In genomic region chr7:19952320-19952986, GRCm38 (mm10) we compare ENCODE assay signal across 14 mouse cellular contexts. TPM values are rescaled to one million over a fixed set of nuclear protein-coding genes. Genes with fewer than 3 reads are reported as not detected.
A peak's percentile ranks its signal among the peaks of the same experiment; 100 is the strongest.
DNase-seq lines count a peak whose midpoint lies in the region; ATAC-seq lines count a peak whose summit lies in the region.
"Had no signal": no experiment of that assay in that cellular context is flagged by ENCODE, and none has a peak within 500 bp of the region (broad histone marks: within the 10 kb centered on the region; RNA-seq: fewer than 3 reads in every experiment).

No protein-coding gene starts in this region.

- H3K4me1 ChIP-seq in kidney, embryonic 15.5 days = peaks cover 12% of the 10 kb centered on the region; the same call in 1 of the 2 replicates
- H3K4me1 ChIP-seq: limb, embryonic 13.5 days had no signal

- H3K9me3 ChIP-seq in kidney, embryonic 15.5 days (replicated peaks) = no peaks in the 10 kb centered on the region
- H3K9me3 ChIP-seq: limb, embryonic 13.5 days had no signal

- H3K4me2 ChIP-seq in kidney, embryonic 15.5 days = no peak overlapping the region
- H3K4me2 ChIP-seq: limb, embryonic 13.5 days had no signal

- no peak for ATAC-seq in kidney, embryonic 15.5 days (replicated peaks; ENCODE audit: low FRiP score)

- intact Hi-C loops in gastrocnemius, postnatal 36 days (cut with DNase I) = loop anchor here (10.0 kb wide), 2 partner anchors 78 to 148 kb away; no protein-coding TSS in a partner anchor

- H3K36me3 ChIP-seq in kidney, embryonic 15.5 days = no peaks in the 10 kb centered on the region
- H3K36me3 ChIP-seq: limb, embryonic 13.5 days had no signal

- H3K9ac ChIP-seq in kidney, embryonic 15.5 days = no peak overlapping the region
- H3K9ac ChIP-seq: limb, embryonic 13.5 days had no signal

- no peak overlapping the region for H3K27ac ChIP-seq in kidney, embryonic 15.5 days
- H3K27ac ChIP-seq: limb, embryonic 13.5 days; macrophage had no signal

- H3K4me3 ChIP-seq in kidney, embryonic 15.5 days (replicated peaks) = no peak overlapping the region
- H3K4me3 ChIP-seq: limb, embryonic 13.5 days had no signal

- peak; percentile 37 for DNase-seq in kidney, adult 11 months
- peak; percentile 72 for DNase-seq in 3T3-L1 (ENCODE audit: low read depth, low spot score)
- peak; percentile 52 for DNase-seq in adrenal gland, postnatal 25 days
- DNase-seq in kidney, postnatal 25 days = peak; percentile 52 to 67
- no peak for DNase-seq in gastrocnemius, postnatal 36 days
- no peak for DNase-seq in cerebellum, adult 9-11 months
- DNase-seq in spleen, adult 18-20 months = no peak
- DNase-seq: cerebellum, adult 11-12 months had no signal

- WGBS in kidney, embryonic 15.5 days = 76% methylated on average over 10 of the region's 10 CpGs

- H3K27me3 ChIP-seq in kidney, embryonic 15.5 days = no peaks in the 10 kb centered on the region
- H3K27me3 ChIP-seq: limb, embryonic 13.5 days had no signal

RNA-seq across cellular contexts. Expression of gene Igsf23, which starts 1.9 kb away (rescaled TPM):
- polyA plus RNA-seq in kidney, embryonic 15.5 days (2015; fragmentation: Nextera tagmentation; extraction: Ambion mirVana) = 0.18 and 0.45 TPM in 2 replicates
- not detected in 2 replicates for total RNA-seq in adrenal gland, postnatal 25 days (2021)
- not detected for total RNA-seq in gastrocnemius, postnatal 36 days (2021)
- total RNA-seq: gastrocnemius, adult 8-10 months had no signal
- polyA plus RNA-seq: macrophage had no signal

RNA-seq across cellular contexts. Expression of gene Ceacam20, which starts 12.8 kb away (rescaled TPM):
- polyA plus RNA-seq in kidney, embryonic 15.5 days (2015; fragmentation: Nextera tagmentation; extraction: Ambion mirVana) = not detected in 2 replicates
- not detected in 2 replicates for total RNA-seq in adrenal gland, postnatal 25 days (2021)
- total RNA-seq in gastrocnemius, postnatal 36 days (2021) = not detected
- total RNA-seq: gastrocnemius, adult 8-10 months; layer of hippocampus, adult 8-10 months had no signal
- polyA plus RNA-seq: heart, postnatal 0 days; limb, embryonic 13.5 days; macrophage had no signal

RNA-seq across cellular contexts. Expression of gene Pvr, which starts 31.5 kb away (rescaled TPM):
- polyA plus RNA-seq in kidney, embryonic 15.5 days (2015; fragmentation: Nextera tagmentation; extraction: Ambion mirVana) = 13.7 and 13.9 TPM in 2 replicates
- 31.6 and 34.1 TPM in 2 replicates for total RNA-seq in adrenal gland, postnatal 25 days (2021)
- total RNA-seq in gastrocnemius, postnatal 36 days (2021) = 1 to 10 TPM; 4.6 to 7.7 TPM

RNA-seq across cellular contexts. Expression of gene Nlrp9b, which starts 38.8 kb away (rescaled TPM):
- not detected in 2 replicates for polyA plus RNA-seq in kidney, embryonic 15.5 days (2015; fragmentation: Nextera tagmentation; extraction: Ambion mirVana)
- total RNA-seq in adrenal gland, postnatal 25 days (2021) = not detected in 2 replicates
- total RNA-seq in gastrocnemius, postnatal 36 days (2021) = not detected
- total RNA-seq: gastrocnemius, adult 8-10 months; layer of hippocampus, adult 8-10 months had no signal
- polyA plus RNA-seq: heart, postnatal 0 days; limb, embryonic 13.5 days; macrophage had no signal

Comparison
In these comparisons a context has a peak if more than half of its experiments do, and no peak if none do; other contexts are left out.
1. DNase-seq: peak in kidney, adult 11 months (single experiment), 3T3-L1 (single experiment), adrenal gland, postnatal 25 days (single experiment) and kidney, postnatal 25 days (2 of 2); none in gastrocnemius, postnatal 36 days (0 of 2), cerebellum, adult 9-11 months (single experiment) and spleen, adult 18-20 months (0 of 2).